Mouse (Mus musculus): ENCODE measurements at regions not wholly inside any gene's neighbourhood (a gene's known extent, or its start where the extent isn't known, plus 50 kb on each side); places are given as distances from the start of the nearest gene placed in this dataset.
A peak's percentile ranks its signal among the peaks of the same experiment; 100 is the strongest.

- DNase-seq (ENCODE audit: low read depth, low spot score), result no peak
Measured at GRCm38 (mm10) chr8:26804901-26805341, 172.2 kb upstream of the Zfp703 start.

GRCm38 (mm10) chr8:26805371-26805821, 171.7 kb upstream of the Zfp703 start:
- DNase-seq (ENCODE audit: low read depth, low spot score), result no peak

- DNase-seq (ENCODE audit: low read depth, low spot score), result no peak
Measured at GRCm38 (mm10) chr8:26808111-26808651, 168.9 kb upstream of the Zfp703 start.

GRCm38 (mm10) chr8:26808771-26809170, 168.4 kb upstream of the Zfp703 start:
- no peak for DNase-seq (ENCODE audit: low read depth, low spot score)

DNA sequence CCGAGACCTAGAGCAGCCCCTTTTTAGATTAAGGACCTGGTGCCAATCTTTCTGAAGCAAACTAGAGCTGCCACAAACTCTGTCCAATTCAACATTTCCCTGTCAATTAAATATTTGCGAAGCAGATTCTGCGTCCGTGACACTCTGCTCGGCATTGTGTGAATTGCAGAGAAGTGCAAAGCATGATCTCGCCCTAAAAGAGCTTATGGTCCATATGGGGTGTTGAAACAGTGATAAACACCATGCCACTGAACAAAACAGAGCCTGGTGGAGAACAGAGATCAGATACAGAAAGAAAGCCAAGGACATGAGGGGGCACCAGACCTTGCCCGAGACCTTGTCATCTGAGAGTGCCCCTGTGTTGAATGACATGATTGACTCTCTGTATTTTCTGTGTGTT, 167.2 kb upstream of the Zfp703 start:
- DNase-seq (ENCODE audit: low read depth, low spot score), result no peak

DNA sequence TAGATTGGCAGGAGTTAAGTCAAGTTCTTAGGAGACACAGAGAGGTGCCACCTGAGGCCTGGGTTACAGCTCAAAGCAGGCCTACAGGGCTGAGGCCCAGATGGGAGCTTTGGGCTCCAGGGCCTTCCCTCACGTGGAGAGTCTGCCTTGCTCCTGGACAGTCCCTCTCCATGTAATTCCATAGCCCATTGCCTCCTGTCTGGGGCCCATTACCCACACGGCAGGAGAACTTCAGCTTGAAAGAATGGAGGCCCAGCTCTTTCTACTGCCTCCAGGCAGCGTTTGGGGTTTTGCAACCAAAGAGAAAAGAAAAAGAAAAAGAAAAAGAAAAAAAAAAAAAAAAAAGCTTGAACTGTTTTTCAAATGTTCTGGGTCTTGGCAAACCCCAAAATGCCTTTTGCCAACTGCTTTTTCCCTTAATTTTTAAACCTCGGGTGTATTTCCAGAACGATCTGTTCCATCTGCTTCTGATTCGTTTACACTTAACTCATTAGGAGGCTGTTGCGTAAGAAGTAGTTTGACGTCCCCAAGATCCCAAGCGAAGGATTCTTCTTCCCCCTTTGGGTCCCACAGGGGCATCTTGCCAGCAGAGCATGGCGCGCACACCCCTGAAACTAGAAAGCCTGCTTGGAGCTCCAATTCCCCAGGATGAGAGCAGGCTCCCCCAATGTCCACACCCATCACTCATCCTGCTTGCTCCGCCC, 165.4 kb upstream of the Zfp703 start:
- no peak for DNase-seq (ENCODE audit: low read depth, low spot score)

GRCm38 (mm10) chr8:26813198-26813815, 163.8 kb upstream of the Zfp703 start:
- no peak for DNase-seq (ENCODE audit: low read depth, low spot score)

DNA sequence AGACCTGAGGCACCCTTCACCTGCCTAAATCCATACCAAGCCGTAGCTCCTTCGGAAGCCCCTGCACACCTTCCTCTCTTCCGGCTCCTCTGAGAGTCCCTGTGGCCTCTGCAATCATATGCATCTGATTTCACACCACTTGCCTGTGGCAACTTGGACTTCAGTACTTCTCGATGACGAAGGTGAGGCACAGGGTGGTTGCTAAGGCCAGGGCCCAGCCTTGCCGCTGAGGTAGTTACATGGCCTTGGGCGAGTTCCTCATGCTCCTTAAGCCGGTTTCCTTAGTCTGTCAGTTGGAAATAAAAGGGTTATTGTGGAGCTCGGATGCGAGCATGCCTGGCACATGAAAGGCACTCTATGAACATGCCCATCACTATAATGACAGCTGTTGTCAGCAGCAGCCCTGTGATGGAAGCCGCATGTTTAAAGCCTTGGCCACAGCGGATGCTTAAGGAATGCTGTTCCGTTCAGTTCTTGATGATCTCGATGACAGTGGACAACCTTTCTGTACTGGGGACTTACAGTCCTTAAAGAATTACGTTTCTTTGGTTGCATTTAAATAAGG, 162.0 kb upstream of the Zfp703 start:
- no peak for DNase-seq (ENCODE audit: low read depth, low spot score)

GRCm38 (mm10) chr8:26816977-26817376, 160.1 kb upstream of the Zfp703 start:
- DNase-seq (ENCODE audit: low read depth, low spot score), result no peak

- no peak for DNase-seq (ENCODE audit: low read depth, low spot score)
Measured at GRCm38 (mm10) chr8:26824189-26824941, 152.8 kb upstream of the Zfp703 start.

DNA sequence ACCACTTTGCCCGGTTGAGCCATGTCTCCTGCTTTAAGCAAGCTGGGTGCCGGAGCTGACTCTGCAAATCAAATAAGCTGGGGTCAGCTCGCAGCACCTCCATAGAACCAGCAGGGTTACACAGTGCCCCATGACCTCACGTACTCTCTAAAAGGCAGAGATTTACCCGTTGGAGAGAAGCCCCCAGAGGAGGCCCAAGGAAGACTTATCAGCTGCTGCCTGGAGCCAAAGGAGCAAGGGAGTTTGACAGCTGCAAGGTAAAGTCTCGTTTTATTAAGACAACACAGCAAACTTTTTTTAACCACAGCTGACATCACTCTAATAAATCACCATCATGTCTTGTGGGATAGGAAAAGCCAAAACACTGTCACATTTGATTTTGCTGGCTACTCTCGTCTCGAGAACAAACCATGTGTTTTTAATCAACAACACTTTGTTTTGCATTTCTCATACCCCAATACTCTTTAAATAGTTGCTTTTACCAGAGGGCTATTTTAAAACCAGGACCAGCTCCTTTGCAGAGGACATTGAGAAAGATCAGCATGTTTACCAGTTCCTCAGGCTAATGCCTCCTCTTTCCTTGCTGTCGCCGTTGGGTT, 148.7 kb upstream of the Zfp703 start:
- no peak for DNase-seq (ENCODE audit: low read depth, low spot score)

GRCm38 (mm10) chr8:26829313-26829712, 147.8 kb upstream of the Zfp703 start:
- DNase-seq (ENCODE audit: low read depth, low spot score), result no peak

DNA sequence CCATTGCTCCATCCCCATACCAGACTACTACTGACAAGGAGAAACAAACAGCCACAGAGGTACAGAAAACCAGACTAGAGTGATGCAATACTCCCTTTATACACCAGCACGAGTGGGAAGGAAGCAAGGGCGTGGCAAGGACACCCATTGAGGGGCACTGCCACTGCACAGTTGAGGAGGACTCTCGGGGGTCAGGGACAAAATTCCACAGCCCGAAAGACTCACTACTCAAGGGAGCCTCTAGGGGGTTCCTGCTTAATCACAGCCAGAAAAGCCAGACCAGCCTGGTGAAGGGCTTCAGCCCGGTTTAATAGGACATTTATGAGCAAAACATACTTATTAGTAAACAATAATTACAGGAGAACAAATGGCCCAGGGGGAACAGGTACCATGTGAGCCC, 146.0 kb upstream of the Zfp703 start:
- DNase-seq (ENCODE audit: low read depth, low spot score), result no peak

DNA sequence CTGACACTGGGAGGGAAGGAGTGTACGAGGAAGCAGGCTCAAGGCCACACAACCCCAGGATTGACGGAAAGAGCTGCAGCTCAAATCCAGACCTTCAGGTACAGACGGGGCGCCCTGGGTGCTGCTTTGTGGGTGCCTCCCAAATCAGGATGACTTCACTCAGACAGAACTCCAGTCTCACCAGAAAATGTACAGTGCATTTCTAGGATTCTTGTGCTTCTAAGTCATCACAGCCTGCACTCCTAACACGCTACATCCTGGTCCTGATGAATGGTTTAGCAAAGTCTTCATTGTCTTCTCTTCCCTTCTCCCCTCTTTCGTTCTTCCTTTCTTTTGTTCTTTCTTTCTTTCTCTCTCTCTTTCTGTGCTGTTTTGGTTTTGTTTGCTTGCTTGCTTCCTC, 145.3 kb upstream of the Zfp703 start:
- DNase-seq (ENCODE audit: low read depth, low spot score), result no peak

DNA sequence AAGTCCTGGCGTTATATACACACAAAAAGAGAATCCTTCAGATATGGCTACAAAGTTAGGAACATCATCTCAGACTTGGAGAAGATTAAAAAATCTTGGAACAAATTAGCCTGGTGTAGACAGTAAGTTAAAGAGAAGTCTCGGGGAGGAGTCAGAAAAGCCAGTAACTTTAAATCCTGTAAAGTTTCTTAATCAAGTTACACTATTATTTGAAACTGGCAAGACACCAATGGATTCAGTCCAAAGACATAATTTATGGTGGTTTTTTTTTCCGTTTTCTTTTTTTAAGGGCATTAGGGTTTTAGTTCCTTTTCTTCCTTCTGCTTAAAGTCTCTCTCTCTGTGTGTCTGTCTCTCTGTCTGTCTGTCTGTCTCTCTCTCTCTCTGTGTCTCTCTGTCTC, 144.6 kb upstream of the Zfp703 start:
- no peak for DNase-seq (ENCODE audit: low read depth, low spot score)

DNA sequence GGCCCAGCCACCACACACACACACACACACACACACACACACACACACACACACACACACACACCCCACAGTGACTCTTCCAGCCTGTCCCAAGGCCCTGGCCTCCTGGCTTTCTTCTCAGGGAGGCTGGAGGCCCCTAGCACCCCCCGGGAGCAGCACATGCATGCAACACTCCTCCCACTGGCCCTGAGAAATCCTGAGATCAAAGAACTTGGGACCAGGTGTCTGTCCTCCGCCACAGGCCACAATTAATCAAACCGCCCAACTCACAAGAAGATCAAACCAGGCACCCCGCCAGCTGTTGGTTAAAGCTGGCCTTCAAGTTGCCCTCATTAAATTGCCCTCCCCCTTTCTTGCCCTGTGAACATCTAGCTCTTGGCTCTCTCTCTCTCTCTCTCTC, 143.8 kb upstream of the Zfp703 start:
- DNase-seq (ENCODE audit: low read depth, low spot score), result no peak

GRCm38 (mm10) chr8:26833784-26834183, 143.3 kb upstream of the Zfp703 start:
- DNase-seq (ENCODE audit: low read depth, low spot score), result no peak

- DNase-seq (ENCODE audit: low read depth, low spot score), result no peak
Measured at GRCm38 (mm10) chr8:26834604-26835003, 142.5 kb upstream of the Zfp703 start.

DNA sequence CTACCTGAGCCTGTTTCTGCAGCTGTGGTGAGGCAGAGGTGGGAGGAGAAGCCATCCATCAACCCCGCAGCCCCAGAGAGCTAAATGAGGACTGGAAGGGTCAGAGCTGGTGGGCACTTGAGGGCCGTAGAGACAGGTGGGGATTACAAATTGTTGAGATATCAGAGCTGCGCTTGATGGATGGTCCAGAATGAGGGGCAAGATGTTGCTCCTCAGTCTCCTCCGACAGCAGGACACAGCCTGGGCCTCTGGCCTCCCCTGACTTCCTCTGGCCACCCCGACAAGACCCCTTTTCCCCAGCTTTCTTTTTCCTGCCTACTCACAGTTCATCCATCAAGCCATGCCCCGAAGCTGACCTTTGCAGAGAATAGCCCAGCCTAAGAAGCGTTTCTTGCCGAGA, 142.0 kb upstream of the Zfp703 start:
- DNase-seq (ENCODE audit: low read depth, low spot score), result no peak

- peak; percentile 6 for DNase-seq (ENCODE audit: low read depth, low spot score)
Measured at GRCm38 (mm10) chr8:26835616-26836015, 141.5 kb upstream of the Zfp703 start.

DNA sequence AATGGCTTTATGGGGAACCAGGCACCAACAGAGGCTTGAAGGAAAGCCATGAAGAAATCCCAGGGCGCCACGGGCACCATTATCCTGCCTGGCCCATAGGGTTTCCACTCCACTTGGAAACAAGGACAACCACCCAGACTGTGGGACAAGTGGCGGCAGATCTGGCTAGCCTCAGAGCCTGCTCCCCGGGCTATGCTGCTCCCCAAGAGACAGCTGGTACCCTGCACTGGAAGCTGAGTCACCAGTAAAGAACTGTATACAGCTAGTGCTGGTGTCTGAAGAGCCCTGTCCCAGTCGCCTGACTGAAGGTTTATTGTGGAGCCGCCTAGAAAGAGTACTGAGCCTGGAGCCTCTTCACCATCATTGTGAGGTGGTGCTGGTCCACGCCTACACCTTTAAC, 140.6 kb upstream of the Zfp703 start:
- no peak for DNase-seq (ENCODE audit: low read depth, low spot score)

- no peak for DNase-seq (ENCODE audit: low read depth, low spot score)
Measured at GRCm38 (mm10) chr8:26840286-26840685, 136.8 kb upstream of the Zfp703 start.

Measured in CD4-positive, CD25-positive, alpha-beta regulatory T cell, adult 2 months (primary cell).